Mouse (Mus musculus) myocyte (in vitro differentiated cells): ENCODE results near the gene Ubash3b.

Experiments used
- MAX ChIP-seq: IDR thresholded peaks from one replicate; pipeline ENCODE4 v1.6.1; 2011; ENCODE audit warnings: low read depth, mild to moderate bottlenecking, control low read depth
- MYOD1 ChIP-seq, 3 experiments: IDR thresholded peaks; one replicate each; pipeline ENCODE4 v1.6.1; 2011; ENCODE audit warnings: control low read depth in 2 of 3, low read depth in 2 of 3, mild to moderate bottlenecking in 2 of 3, moderate library complexity in 1 of 3; ENCODE audit not compliant: insufficient read length in 2 of 3, control insufficient read depth in 1 of 3
- MYOG ChIP-seq, 3 experiments: IDR thresholded peaks; one replicate each; pipeline ENCODE4 v1.6.1; 2011; ENCODE audit warnings: control low read depth in 2 of 3, low read depth in 2 of 3, mild to moderate bottlenecking in 2 of 3; ENCODE audit not compliant: insufficient read length in 2 of 3, control insufficient read depth in 1 of 3, insufficient read depth in 1 of 3
- POLR2A ChIP-seq: IDR thresholded peaks from one replicate; pipeline ENCODE4 v1.6.1; 2011; ENCODE audit warnings: low read depth, mild to moderate bottlenecking, control low read depth, moderate library complexity; ENCODE audit not compliant: insufficient read length
- TCF12 ChIP-seq: IDR thresholded peaks from one replicate; pipeline ENCODE4 v1.6.1; 2011; ENCODE audit warnings: mild to moderate bottlenecking, control low read depth; ENCODE audit not compliant: poor library complexity, insufficient read depth, severe bottlenecking
- USF1 ChIP-seq: IDR thresholded peaks from one replicate; pipeline ENCODE4 v1.6.1; 2011; ENCODE audit warnings: low read depth, mild to moderate bottlenecking, control low read depth, moderate library complexity

GRCm38 (mm10) chr9:41121701-41122354 is 39.7 kb downstream of the Ubash3b start:
- no peak for TF ChIP-seq POLR2A
- TF ChIP-seq USF1, result no peak
- no peak for TF ChIP-seq TCF12
- TF ChIP-seq MAX, result no peak
- TF ChIP-seq MYOD1 (IDR thresholded peaks at IDR 0.05; ENCODE audit: control insufficient read depth in 1 of 3, insufficient read length in 2 of 3, low read depth in 2 of 3), result no peak
- no peak for TF ChIP-seq MYOG (IDR thresholded peaks at IDR 0.05; ENCODE audit: control insufficient read depth in 1 of 3, insufficient read depth in 1 of 3, insufficient read length in 2 of 3, low read depth in 2 of 3)
